Mouse (Mus musculus): ENCODE measurements around the gene Rexo2. TPM values are rescaled to one million over a fixed set of nuclear protein-coding genes. Genes with fewer than 3 reads are reported as not detected.

Gene Rexo2
- polyA plus RNA-seq, 2 experiments from 2014 or later, result 138 to 156 TPM

Other genes starting within 250 kb of the Rexo2 start
- gene Nxpe2, start 127.2 kb downstream of the Rexo2 start, polyA plus RNA-seq (2017; shearing (Covaris generic)), result under 1 TPM; 0.09 to 0.57 TPM
- gene Rbm7, start 14.7 kb upstream of the Rexo2 start, polyA plus RNA-seq (2017; shearing (Covaris generic)), result 100 to 1,000 TPM; 139 to 156 TPM
- gene Gm5617, start 14.8 kb upstream of the Rexo2 start, polyA plus RNA-seq (2017; shearing (Covaris generic)), result 10 to 100 TPM; 13.9 to 24.9 TPM
- gene Nnmt, start 124.5 kb upstream of the Rexo2 start, polyA plus RNA-seq (2017; shearing (Covaris generic)), result not detected